In genomic region chr2:58941361-58941760, GRCm38 (mm10) we compare ENCODE assay signal across 17 mouse cellular contexts.
"Had no signal": no experiment of that assay in that cellular context is flagged by ENCODE, and none has a peak within 500 bp of the region (broad histone marks: within the 10 kb centered on the region; RNA-seq: fewer than 3 reads in every experiment).

No protein-coding gene starts in this region.

- H3K27me3 ChIP-seq: limb, embryonic 12.5 days; midbrain, embryonic 12.5 days; neural tube, embryonic 13.5 days had no signal

- H3K36me3 ChIP-seq: limb, embryonic 12.5 days; midbrain, embryonic 12.5 days; neural tube, embryonic 13.5 days had no signal

- ATAC-seq: midbrain, embryonic 16.5 days had no signal

- H3K4me3 ChIP-seq: limb, embryonic 12.5 days; midbrain, embryonic 12.5 days; neural tube, embryonic 13.5 days had no signal

- H3K4me2 ChIP-seq: limb, embryonic 12.5 days; midbrain, embryonic 12.5 days; neural tube, embryonic 13.5 days had no signal

- DNase-seq: kidney, adult 11 months; kidney, adult 9 months; kidney, postnatal 36 days; layer of hippocampus, adult 9-11 months; liver; lung, adult 18-20 months; retina, postnatal 1 day; right cerebral cortex, postnatal 4 days; spleen, adult 18-20 months; thymus, adult 2 months; thymus, postnatal 25 days had no signal

- H3K9me3 ChIP-seq: limb, embryonic 12.5 days; midbrain, embryonic 12.5 days; neural tube, embryonic 13.5 days had no signal

- H3K27ac ChIP-seq: kidney, postnatal 0 days; limb, embryonic 12.5 days; liver, embryonic 14.5 days; midbrain, embryonic 12.5 days; neural tube, embryonic 13.5 days had no signal

- H3K9ac ChIP-seq: limb, embryonic 12.5 days; liver, embryonic 14.5 days; midbrain, embryonic 12.5 days; neural tube, embryonic 13.5 days had no signal

- H3K4me1 ChIP-seq: limb, embryonic 12.5 days; midbrain, embryonic 12.5 days; neural tube, embryonic 13.5 days had no signal
